Mouse (Mus musculus) megakaryocyte, embryonic 14.5 days (primary cell): ENCODE results near the gene Etv6.

Experiments
- FLI1 ChIP-seq: IDR thresholded peaks from 2 replicates; pipeline ENCODE4 v1.6.1; 2012; ENCODE audit warnings: low read length, inconsistent platforms, mixed read lengths
- GATA1 ChIP-seq: IDR thresholded peaks from 3 replicates; pipeline ENCODE4 v1.6.1; 2012; ENCODE audit warnings: mixed read lengths, low read length, inconsistent platforms, borderline replicate concordance

- no peak for TF ChIP-seq GATA1
- TF ChIP-seq FLI1: no peak
Measured at GRCm38 (mm10) chr6:134261904-134262303, 226.4 kb downstream of the Etv6 start.
